Mouse (Mus musculus) liver, embryonic 14.5 days (tissue): ENCODE data around the gene Numb.

Experiments used
- CTCF ChIP-seq: IDR thresholded peaks from 2 replicates; pipeline ENCODE4 v1.5.1; 2016; ENCODE audit warnings: antibody characterized with exemption, low read depth, control low read depth
- EP300 ChIP-seq: IDR thresholded peaks from 2 replicates; pipeline ENCODE4 v1.6.1; 2016; ENCODE audit warnings: antibody characterized with exemption, low read depth

- TF ChIP-seq CTCF (no peak), EP300 (no peak)
Measured at GRCm38 (mm10) chr12:83782669-83783068, 139.1 kb downstream of the Numb start.
